Mouse (Mus musculus) neural tube, embryonic 15.5 days (tissue): Measurements from ENCODE around the gene Casc1. TPM values are rescaled to one million over a fixed set of nuclear protein-coding genes. Genes with fewer than 3 reads are reported as not detected.
A peak's percentile ranks its signal among the peaks of the same experiment; 100 is the strongest.

ENCODE experiments used
- ATAC-seq: fragments of 200-750 bp; cut with Nextera tagmentation; 2 replicates; pipeline ENCODE4 v1.8.0; 2017; ENCODE audit warnings: mild to moderate bottlenecking, moderate TSS enrichment, moderate library complexity; ENCODE audit not compliant: low FRiP score
- H3K27ac ChIP-seq: fragments of 300-500 bp; sonication (generic); replicated peaks from 2 replicates; pipeline ENCODE4 v1.5.1; 2015; ENCODE audit warnings: mild to moderate bottlenecking, inconsistent platforms
- H3K27me3 ChIP-seq: fragments of 300-500 bp; sonication (generic); replicated peaks from 2 replicates; pipeline ENCODE4 v1.6.1; 2015; ENCODE audit warnings: inconsistent platforms
- H3K36me3 ChIP-seq: fragments of 300-500 bp; sonication (generic); 2 replicates; pipeline ENCODE4 v1.6.1; 2015; ENCODE audit warnings: inconsistent platforms
- H3K4me1 ChIP-seq: fragments of 300-500 bp; sonication (generic); 2 replicates; pipeline ENCODE4 v1.6.1; 2015; ENCODE audit warnings: inconsistent platforms
- H3K4me2 ChIP-seq: fragments of 300-500 bp; sonication (generic); 2 replicates; pipeline ENCODE4 v1.6.1; 2015; ENCODE audit warnings: inconsistent platforms, mild to moderate bottlenecking, moderate library complexity
- H3K4me3 ChIP-seq: fragments of 300-500 bp; sonication (generic); replicated peaks from 2 replicates; pipeline ENCODE4 v1.5.1; 2015; ENCODE audit warnings: mild to moderate bottlenecking, inconsistent platforms
- H3K9ac ChIP-seq: fragments of 300-500 bp; sonication (generic); replicated peaks from 2 replicates; pipeline ENCODE4 v1.6.1; 2015; ENCODE audit warnings: mild to moderate bottlenecking, inconsistent platforms
- H3K9me3 ChIP-seq: fragments of 300-500 bp; sonication (generic); replicated peaks from 2 replicates; pipeline ENCODE4 v1.6.1; 2016; ENCODE audit warnings: inconsistent platforms
- WGBS: fragments of 180-500 bp; shearing (Covaris S2); methylation state at CpG from one replicate; pipeline ENCODE4 v1.1.7; 2015; ENCODE audit warnings: mixed read lengths; 5-methylcytosine and 5-hydroxymethylcytosine counted together
- polyA plus RNA-seq: library from polyadenylated mRNA; unstranded; fragments of >200 nt; fragmentation: Nextera tagmentation; extraction: Ambion mirVana; gene quantifications from 2 replicates; pipeline ENCODE4 v1.2.1, GENCODE M21; 2015

Gene Casc1
- polyA plus RNA-seq, 1 experiment from 2014 or later: 0.70 TPM

- no peaks in the 10 kb centered on the region for H3K4me1 ChIP-seq
- no peaks in the 10 kb centered on the region for H3K9me3 ChIP-seq
- H3K27ac ChIP-seq: no peak overlapping the region
- H3K4me2 ChIP-seq: no peak overlapping the region
- H3K27me3 ChIP-seq: no peaks in the 10 kb centered on the region
- H3K36me3 ChIP-seq: peaks cover 13% of the 10 kb centered on the region
- H3K9ac ChIP-seq: no peak overlapping the region
- 84% methylated on average over 6 of the region's 6 CpGs for WGBS
- ATAC-seq: no peak
- H3K4me3 ChIP-seq: no peak overlapping the region
These were observed 24.6 kb upstream of the Casc1 start for GRCm38 (mm10) chr6:145235367-145235766.

- 44% methylated on average over 1 of the region's 1 CpGs for WGBS
- ATAC-seq: no peak
These were observed 23.6 kb upstream of the Casc1 start for GRCm38 (mm10) chr6:145234391-145234790.

GRCm38 (mm10) chr6:145226296-145226695 lies 15.5 kb upstream of the Casc1 start:
- no peak for ATAC-seq
- peaks cover 14% of the 10 kb centered on the region for H3K36me3 ChIP-seq
- H3K4me2 ChIP-seq: no peak overlapping the region
- no peak overlapping the region for H3K4me3 ChIP-seq
- no peak overlapping the region for H3K27ac ChIP-seq
- H3K27me3 ChIP-seq: no peaks in the 10 kb centered on the region
- WGBS: 88% methylated on average over 3 of the region's 3 CpGs
- no peaks in the 10 kb centered on the region for H3K4me1 ChIP-seq
- no peaks in the 10 kb centered on the region for H3K9me3 ChIP-seq
- no peak overlapping the region for H3K9ac ChIP-seq

More at GRCm38 (mm10) chr6:145234391-145234790, 23.6 kb upstream of the Casc1 start:
- Histone ChIP-seq H3K4me2 (no peak overlapping the region), H3K36me3 (peaks cover 15% of the 10 kb centered on the region), H3K27me3 (no peaks in the 10 kb centered on the region), H3K4me1 (no peaks in the 10 kb centered on the region), H3K9me3 (no peaks in the 10 kb centered on the region), H3K4me3 (no peak overlapping the region), H3K27ac (no peak overlapping the region), H3K9ac (no peak overlapping the region)

GRCm38 (mm10) chr6:145224246-145224645 lies 13.4 kb upstream of the Casc1 start:
- Histone ChIP-seq H3K4me1 (no peaks in the 10 kb centered on the region), H3K9ac (no peak overlapping the region), H3K4me2 (no peak overlapping the region), H3K9me3 (no peaks in the 10 kb centered on the region), H3K4me3 (no peak overlapping the region), H3K27me3 (no peaks in the 10 kb centered on the region), H3K36me3 (peaks cover 10% of the 10 kb centered on the region; the same call in 1 of the 2 replicates), H3K27ac (no peak overlapping the region)
- WGBS: 92% methylated on average over 6 of the region's 6 CpGs
- no peak for ATAC-seq

- Histone ChIP-seq H3K4me1 (peaks cover 8% of the 10 kb centered on the region), H3K36me3 (peaks cover 13% of the 10 kb centered on the region), H3K9me3 (no peaks in the 10 kb centered on the region), H3K27me3 (no peaks in the 10 kb centered on the region), H3K27ac (no peak overlapping the region), H3K4me3 (no peak overlapping the region), H3K4me2 (no peak overlapping the region), H3K9ac (no peak overlapping the region)
- WGBS: 94% methylated on average over 3 of the region's 3 CpGs
- ATAC-seq: no peak
These were observed 5.0 kb upstream of the Casc1 start for GRCm38 (mm10) chr6:145215826-145216225.

GRCm38 (mm10) chr6:145213916-145214315 lies 3.1 kb upstream of the Casc1 start:
- Histone ChIP-seq H3K4me2 (no peak overlapping the region), H3K9me3 (no peaks in the 10 kb centered on the region), H3K9ac (no peak overlapping the region), H3K4me3 (no peak overlapping the region), H3K27ac (no peak overlapping the region), H3K27me3 (no peaks in the 10 kb centered on the region), H3K36me3 (peaks cover 5% of the 10 kb centered on the region), H3K4me1 (peaks cover 15% of the 10 kb centered on the region)
- 84% methylated on average over 2 of the region's 2 CpGs for WGBS
- no peak for ATAC-seq

- Histone ChIP-seq H3K4me1 (peaks cover 15% of the 10 kb centered on the region), H3K27me3 (no peaks in the 10 kb centered on the region), H3K4me2 (peak overlapping the region; percentile 79), H3K9ac (peak overlapping the region; percentile 90), H3K27ac (peak overlapping the region; percentile 97), H3K36me3 (no peaks in the 10 kb centered on the region), H3K9me3 (no peaks in the 10 kb centered on the region), H3K4me3 (peak overlapping the region; percentile 81)
- 3% methylated on average over 21 of the region's 21 CpGs for WGBS
- ATAC-seq: peak; percentile 49
These were observed 836 bp upstream of the Casc1 start for GRCm38 (mm10) chr6:145211376-145212305.

GRCm38 (mm10) chr6:145210056-145210680 lies 637 bp downstream of the Casc1 start:
- Histone ChIP-seq H3K4me3 (peak overlapping the region; percentile 81), H3K27ac (peak overlapping the region; percentile 63), H3K9me3 (no peaks in the 10 kb centered on the region), H3K9ac (0 out of 2 replicates have a peak overlapping the region, but pooled peaks have one; percentile 34), H3K4me2 (peak overlapping the region; percentile 79), H3K27me3 (no peaks in the 10 kb centered on the region), H3K4me1 (peaks cover 15% of the 10 kb centered on the region), H3K36me3 (no peaks in the 10 kb centered on the region)
- 26% methylated on average over 8 of the region's 8 CpGs for WGBS
- ATAC-seq: 0 out of 2 replicates have a peak, but pooled peaks have one; percentile 1

- Histone ChIP-seq H3K27ac (no peak overlapping the region), H3K4me2 (no peak overlapping the region), H3K27me3 (no peaks in the 10 kb centered on the region), H3K9me3 (no peaks in the 10 kb centered on the region), H3K36me3 (no peaks in the 10 kb centered on the region), H3K4me3 (no peak overlapping the region), H3K4me1 (peaks cover 2% of the 10 kb centered on the region), H3K9ac (no peak overlapping the region)
- 78% methylated on average over 10 of the region's 10 CpGs for WGBS
- no peak for ATAC-seq
These were observed 5.7 kb downstream of the Casc1 start for GRCm38 (mm10) chr6:145205142-145205541.

GRCm38 (mm10) chr6:145204440-145204839 lies 6.4 kb downstream of the Casc1 start:
- H3K4me2 ChIP-seq: no peak overlapping the region
- no peaks in the 10 kb centered on the region for H3K36me3 ChIP-seq
- no peaks in the 10 kb centered on the region for H3K27me3 ChIP-seq
- H3K9ac ChIP-seq: no peak overlapping the region
- H3K4me1 ChIP-seq: no peaks in the 10 kb centered on the region
- no peaks in the 10 kb centered on the region for H3K9me3 ChIP-seq
- 90% methylated on average over 6 of the region's 6 CpGs for WGBS
- H3K4me3 ChIP-seq: no peak overlapping the region
- H3K27ac ChIP-seq: no peak overlapping the region
- no peak for ATAC-seq

- H3K4me3 ChIP-seq: no peak overlapping the region
- H3K27me3 ChIP-seq: no peaks in the 10 kb centered on the region
- H3K9ac ChIP-seq: no peak overlapping the region
- WGBS: 84% methylated on average over 13 of the region's 13 CpGs
- H3K36me3 ChIP-seq: no peaks in the 10 kb centered on the region
- ATAC-seq: no peak
- H3K4me1 ChIP-seq: no peaks in the 10 kb centered on the region
- H3K9me3 ChIP-seq: no peaks in the 10 kb centered on the region
- no peak overlapping the region for H3K27ac ChIP-seq
- no peak overlapping the region for H3K4me2 ChIP-seq
These were observed 8.2 kb downstream of the Casc1 start for GRCm38 (mm10) chr6:145202432-145203125.
